Mouse (Mus musculus) liver, adult 2 months (tissue): Measurements from ENCODE around the gene Kif2a.
"Not testable (repeated sequence)": the region's sequence is repeated elsewhere in the genome, so short reads cannot be mapped to it uniquely, and the experiment has no call there.

Experiments used
- CTCF ChIP-seq: fragments of 200-500 bp; IDR thresholded peaks from 2 replicates; pipeline ENCODE4 v1.5.1; 2011; ENCODE audit warnings: low read depth, low read length, control low read depth
- POLR2A ChIP-seq: fragments of 200-500 bp; IDR thresholded peaks from 2 replicates; pipeline ENCODE4 v1.6.1; 2011; ENCODE audit warnings: low read length, control low read depth; ENCODE audit not compliant: insufficient read depth; ENCODE audit errors: extremely low read depth

DNA sequence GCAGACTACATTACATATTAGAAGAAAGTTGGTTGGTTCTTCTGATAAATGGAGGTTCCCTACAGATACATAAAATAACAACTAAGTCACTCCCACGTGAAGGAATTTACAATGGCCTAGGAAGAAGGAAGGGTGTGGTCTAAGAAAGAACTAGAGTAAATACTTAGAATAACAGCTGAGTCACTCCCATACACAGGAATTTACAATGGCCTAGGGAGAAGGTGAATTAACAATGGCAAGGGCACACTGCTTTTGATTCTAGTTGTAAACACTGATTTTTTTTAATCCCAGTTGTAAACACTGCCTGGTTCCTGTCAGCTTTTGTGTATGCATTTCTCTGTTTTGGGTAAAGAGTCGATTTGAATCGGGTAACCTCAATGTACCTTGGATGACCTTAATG, 96.0 kb downstream of the Kif2a start:
- not testable (repeated sequence) for TF ChIP-seq CTCF, POLR2A
